Mouse (Mus musculus): ENCODE results near the gene Meis1. TPM values are rescaled to one million over a fixed set of nuclear protein-coding genes. Genes with fewer than 3 reads are reported as not detected.

The Meis1 gene
- total and polyA plus RNA-seq, 3 experiments = 0.19 to 3.6 (median 0.81) TPM

DNA sequence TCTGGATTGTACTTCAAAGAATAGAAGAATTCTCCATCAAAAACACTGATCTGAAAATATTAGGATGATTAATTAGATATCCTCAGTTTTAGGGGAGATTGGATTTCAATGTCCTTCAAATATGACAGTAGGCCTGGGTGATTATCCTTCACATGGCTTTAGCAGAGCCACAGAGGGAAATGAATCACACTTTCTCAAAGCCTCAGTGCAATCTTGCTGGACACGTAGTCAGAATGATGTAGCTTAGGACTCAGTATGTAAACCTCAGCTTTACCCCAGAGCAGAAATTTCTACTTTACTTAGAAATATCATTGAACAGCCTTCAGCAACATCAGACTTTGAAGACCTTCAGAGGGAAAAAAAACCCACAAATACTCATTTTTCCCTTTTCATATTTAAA lies 113.9 kb downstream of the Meis1 start:
- Histone ChIP-seq H3K36me3 (replicated peaks in 1 of 2; ENCODE audit: control insufficient read depth in 1 of 2, insufficient read depth in 1 of 2, low read length in 1 of 2) (no peaks in the 10 kb centered on the region), H3K9me3 (replicated peaks; ENCODE audit: low read length) (no peaks in the 10 kb centered on the region), H3K27ac (ENCODE audit: insufficient read depth, low read depth) (no peak overlapping the region), H3K4me1 (ENCODE audit: control insufficient read depth in 1 of 2, insufficient read depth in 2 of 2) (peaks cover 0 to 15% of the 10 kb centered on the region in 2 experiments; a peak in 2 of 4 replicates), H3K79me2 (replicated peaks; ENCODE audit: control insufficient read depth, extremely low read depth, insufficient read depth, poor library complexity, severe bottlenecking) (no peaks in the 10 kb centered on the region; the same call in 1 of the 2 replicates), H3K27me3 (replicated peaks) (no peaks in the 10 kb centered on the region), H3K4me2 (ENCODE audit: insufficient read depth, low read depth, poor library complexity, severe bottlenecking) (no peak overlapping the region), H3K9ac (ENCODE audit: insufficient read depth, low read depth) (no peak overlapping the region), H3K4me3 (replicated peaks in 1 of 3; ENCODE audit: low read depth in 2 of 3, low read length in 2 of 3, poor library complexity in 1 of 3) (no peak overlapping the region)
- in situ Hi-C loops (cut with MboI; ENCODE audit: low pct_ligation_motif_present, low pct_unique_long_range_greater_than_20kb, low sequenced_read_pairs) (no loop called here), dilution Hi-C loops (cut with MboI; ENCODE audit: extremely low pct_ligation_motif_present, extremely low pct_unique_long_range_greater_than_20kb, low sequenced_read_pairs) (no loop called here)
- no peak for DNase-seq (ENCODE audit: extremely low read depth)
- TF ChIP-seq PAX5 (IDR thresholded peaks at IDR 0.05; ENCODE audit: low read length) = no peak
- TF ChIP-seq NRF1 (IDR thresholded peaks at IDR 0.05; ENCODE audit: low read depth, low read length) = no peak
- TF ChIP-seq IRF4 (IDR thresholded peaks at IDR 0.05; ENCODE audit: low read depth, low read length) = no peak
- no peak for TF ChIP-seq KAT2A (IDR thresholded peaks at IDR 0.05; ENCODE audit: insufficient replicate concordance, low read length)
- TF ChIP-seq JUN (IDR thresholded peaks at IDR 0.05; ENCODE audit: insufficient read depth, low read depth, low read length) = no peak
- TF ChIP-seq USF2 (conservative IDR thresholded peaks at IDR 0.05; ENCODE audit: low read depth, low read length) = no peak
- no peak for TF ChIP-seq EP300 (IDR thresholded peaks at IDR 0.05; ENCODE audit: low read length)
- no peak for TF ChIP-seq SIN3A (IDR thresholded peaks at IDR 0.05; ENCODE audit: low read length)
- TF ChIP-seq MEF2A (IDR thresholded peaks at IDR 0.05; ENCODE audit: borderline replicate concordance, low read depth, low read length) = no peak
- TF ChIP-seq CHD2 (IDR thresholded peaks at IDR 0.05; ENCODE audit: low read length) = no peak
- TF ChIP-seq ETS1 (conservative IDR thresholded peaks at IDR 0.05; ENCODE audit: low read depth, low read length) = no peak
- no peak for TF ChIP-seq MAZ (IDR thresholded peaks at IDR 0.05; ENCODE audit: low read depth, low read length)
- no peak for TF ChIP-seq USF1 (IDR thresholded peaks at IDR 0.05; ENCODE audit: low read depth, low read length)
- TF ChIP-seq SMC3 (IDR thresholded peaks at IDR 0.05; ENCODE audit: low read depth, low read length) = no peak

- dilution Hi-C loops (cut with MboI; ENCODE audit: extremely low pct_ligation_motif_present, extremely low pct_unique_long_range_greater_than_20kb, low sequenced_read_pairs) (no loop called here), in situ Hi-C loops (cut with MboI; ENCODE audit: low pct_ligation_motif_present, low pct_unique_long_range_greater_than_20kb, low sequenced_read_pairs) (no loop called here)
- Histone ChIP-seq H3K9ac (ENCODE audit: insufficient read depth, low read depth) (no peak overlapping the region), H3K9me3 (replicated peaks; ENCODE audit: low read length) (no peaks in the 10 kb centered on the region), H3K27me3 (replicated peaks) (no peaks in the 10 kb centered on the region), H3K79me2 (replicated peaks; ENCODE audit: control insufficient read depth, extremely low read depth, insufficient read depth, poor library complexity, severe bottlenecking) (no peaks in the 10 kb centered on the region; the same call in 1 of the 2 replicates), H3K4me2 (ENCODE audit: insufficient read depth, low read depth, poor library complexity, severe bottlenecking) (no peak overlapping the region), H3K4me1 (ENCODE audit: control insufficient read depth in 1 of 2, insufficient read depth in 2 of 2) (peaks cover under 1 to 21% of the 10 kb centered on the region in 2 experiments; a peak in 3 of 4 replicates), H3K4me3 (replicated peaks in 1 of 3; ENCODE audit: low read depth in 2 of 3, low read length in 2 of 3, poor library complexity in 1 of 3) (no peak overlapping the region), H3K27ac (ENCODE audit: insufficient read depth, low read depth) (no peak overlapping the region), H3K36me3 (replicated peaks in 1 of 2; ENCODE audit: control insufficient read depth in 1 of 2, insufficient read depth in 1 of 2, low read length in 1 of 2) (no peaks in the 10 kb centered on the region)
- DNase-seq (ENCODE audit: extremely low read depth) = no peak
- TF ChIP-seq SIN3A (IDR thresholded peaks at IDR 0.05; ENCODE audit: low read length) = no peak
- TF ChIP-seq TBP (conservative IDR thresholded peaks at IDR 0.05; ENCODE audit: low read depth, low read length) = no peak
- no peak for TF ChIP-seq MAX (IDR thresholded peaks at IDR 0.05; ENCODE audit: low read length)
- no peak for TF ChIP-seq MAFK (IDR thresholded peaks at IDR 0.05; ENCODE audit: insufficient replicate concordance, low read length)
- no peak for TF ChIP-seq ZMIZ1 (IDR thresholded peaks at IDR 0.05; ENCODE audit: low read depth, low read length)
- TF ChIP-seq ELF1 (IDR thresholded peaks at IDR 0.05; ENCODE audit: low read depth, low read length) = no peak
These were observed 114.5 kb downstream of the Meis1 start for GRCm38 (mm10) chr11:18904285-18904684.
